Mouse (Mus musculus): ENCODE data around the gene Fanci. TPM values are rescaled to one million over a fixed set of nuclear protein-coding genes. Genes with fewer than 3 reads are reported as not detected.

Gene Fanci
- polyA plus RNA-seq, 1 experiment = 7.3 TPM

DNA sequence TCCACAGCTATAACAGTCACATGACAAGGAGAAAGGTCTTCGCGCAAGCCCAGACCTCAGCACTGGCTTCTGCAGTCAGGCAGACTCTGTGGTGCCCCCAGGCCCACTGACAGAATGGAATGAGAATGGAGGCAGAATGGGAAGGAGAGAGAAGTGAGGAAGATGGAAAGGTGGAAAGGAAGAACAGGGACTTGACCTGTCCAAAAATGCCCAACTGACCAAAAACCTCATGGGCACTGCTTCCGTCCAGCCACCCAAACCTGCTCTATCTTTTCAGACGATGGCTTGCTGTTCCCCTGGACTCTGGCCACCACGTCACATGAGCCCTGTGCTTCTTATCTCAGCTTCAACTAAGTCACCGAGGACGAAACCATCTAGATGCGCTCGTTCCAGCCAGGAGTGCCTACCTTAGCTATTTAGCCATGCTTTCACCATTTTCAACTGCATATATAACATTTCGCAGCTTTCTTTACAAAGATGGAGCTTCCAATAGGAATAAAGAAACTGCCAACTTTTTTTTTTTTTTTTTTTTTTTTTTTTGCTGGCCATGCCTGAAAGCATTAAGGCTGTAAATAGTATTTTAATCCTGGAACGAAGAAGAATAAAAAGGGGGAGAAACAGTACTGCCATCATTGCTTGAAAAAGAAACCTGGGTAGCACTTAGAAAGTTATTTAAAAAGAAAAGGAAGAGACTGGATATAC, 71.8 kb downstream of the Fanci start:
- H3K27me3 ChIP-seq (ENCODE audit: control insufficient read depth, insufficient read depth, low read length) = no peaks in the 10 kb centered on the region
- TF ChIP-seq CTCF (IDR thresholded peaks at IDR 0.05; ENCODE audit: control insufficient read depth, insufficient read depth, insufficient replicate concordance, low read depth, low read length) (no peak), POLR2A (IDR thresholded peaks at IDR 0.05; ENCODE audit: control insufficient read depth, low read depth, low read length) (no peak)
- peaks cover 7% of the 10 kb centered on the region for H3K36me3 ChIP-seq (ENCODE audit: control insufficient read depth, insufficient read depth, low read length)
- peak overlapping the region; percentile 8; the same call in 1 of the 2 replicates for H3K4me3 ChIP-seq (ENCODE audit: control insufficient read depth, low read depth, low read length)
- H3K27ac ChIP-seq (ENCODE audit: control insufficient read depth, insufficient read depth, low read depth, low read length) = no peak overlapping the region
- peaks cover 19% of the 10 kb centered on the region for H3K4me1 ChIP-seq (ENCODE audit: control insufficient read depth, insufficient read depth, low read length)

DNA sequence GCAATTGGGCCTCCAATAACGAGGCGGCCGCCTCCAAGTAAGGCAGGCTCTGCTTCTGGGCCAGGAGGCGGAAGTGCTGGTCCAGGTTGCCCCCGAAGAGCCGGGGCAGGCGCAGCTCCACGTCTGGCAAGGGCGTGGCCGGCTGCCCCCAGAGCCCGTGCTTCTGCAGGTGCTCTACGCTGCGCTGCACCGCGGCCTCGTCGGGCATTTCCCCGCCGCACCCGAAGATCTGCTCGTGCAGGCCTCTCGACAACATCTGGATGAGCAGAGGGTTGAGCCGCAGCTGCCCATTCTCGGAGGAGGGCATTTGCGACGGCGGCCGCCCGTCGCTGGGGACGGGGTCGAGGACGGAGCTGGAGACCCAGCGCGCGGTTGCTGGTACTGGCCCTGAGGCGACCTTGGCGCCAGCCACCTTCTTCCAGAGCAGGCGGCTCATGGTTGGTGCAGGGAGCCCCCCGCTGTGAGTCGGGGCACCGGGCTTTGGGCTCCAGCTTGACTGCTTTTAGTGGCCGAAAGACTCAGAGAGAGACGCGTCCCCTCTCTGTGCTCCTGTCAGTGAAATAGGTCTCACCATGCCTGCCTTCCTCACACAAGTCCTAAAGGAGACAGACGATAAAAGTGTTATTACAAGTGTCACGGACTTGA, 73.2 kb downstream of the Fanci start:
- Histone ChIP-seq H3K36me3 (ENCODE audit: control insufficient read depth, insufficient read depth, low read length) (peaks cover 7% of the 10 kb centered on the region), H3K27me3 (ENCODE audit: control insufficient read depth, insufficient read depth, low read length) (no peaks in the 10 kb centered on the region), H3K4me3 (ENCODE audit: control insufficient read depth, low read depth, low read length) (peak overlapping the region; percentile 90), H3K4me1 (ENCODE audit: control insufficient read depth, insufficient read depth, low read length) (peaks cover 19% of the 10 kb centered on the region), H3K27ac (ENCODE audit: control insufficient read depth, insufficient read depth, low read depth, low read length) (peak overlapping the region; percentile 55)
- TF ChIP-seq POLR2A (IDR thresholded peaks at IDR 0.05; ENCODE audit: control insufficient read depth, low read depth, low read length) = no peak
- no peak for TF ChIP-seq CTCF (IDR thresholded peaks at IDR 0.05; ENCODE audit: control insufficient read depth, insufficient read depth, insufficient replicate concordance, low read depth, low read length)

DNA sequence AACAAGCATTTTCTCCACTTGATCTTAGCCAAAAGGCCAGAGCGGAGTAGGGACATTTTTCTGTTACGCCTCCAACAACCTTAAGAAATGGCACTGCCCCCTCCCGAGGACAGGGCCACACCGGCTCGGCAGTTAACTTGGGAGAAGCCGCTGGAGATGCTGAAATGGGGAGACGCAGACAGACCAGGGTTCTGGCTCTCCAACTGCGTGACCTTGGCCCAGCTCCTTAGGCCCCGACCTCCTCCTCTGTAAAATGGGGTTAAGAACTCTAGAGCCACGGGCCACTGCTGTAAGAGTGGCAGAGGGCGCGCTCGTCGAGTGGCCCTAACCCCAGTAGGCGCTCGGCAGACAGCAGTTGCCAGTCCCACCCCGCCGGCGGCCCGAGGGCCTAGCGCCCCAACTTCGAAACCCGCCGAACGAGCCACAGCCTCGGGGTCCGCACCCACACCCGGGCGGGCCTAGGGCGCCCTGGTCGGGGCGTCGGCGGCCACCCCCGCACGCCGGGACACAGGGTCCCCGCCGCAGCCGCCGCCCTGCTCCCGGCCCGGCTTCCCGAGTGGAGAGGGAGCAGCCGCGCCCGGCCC, 73.8 kb downstream of the Fanci start:
- peaks cover 19% of the 10 kb centered on the region for H3K4me1 ChIP-seq (ENCODE audit: control insufficient read depth, insufficient read depth, low read length)
- no peaks in the 10 kb centered on the region for H3K27me3 ChIP-seq (ENCODE audit: control insufficient read depth, insufficient read depth, low read length)
- peak overlapping the region; percentile 90 for H3K4me3 ChIP-seq (ENCODE audit: control insufficient read depth, low read depth, low read length)
- H3K27ac ChIP-seq (ENCODE audit: control insufficient read depth, insufficient read depth, low read depth, low read length) = peak overlapping the region; percentile 55
- H3K36me3 ChIP-seq (ENCODE audit: control insufficient read depth, insufficient read depth, low read length) = peaks cover 7% of the 10 kb centered on the region
- TF ChIP-seq POLR2A (IDR thresholded peaks at IDR 0.05; ENCODE audit: control insufficient read depth, low read depth, low read length) (no peak), CTCF (IDR thresholded peaks at IDR 0.05; ENCODE audit: control insufficient read depth, insufficient read depth, insufficient replicate concordance, low read depth, low read length) (no peak)

DNA sequence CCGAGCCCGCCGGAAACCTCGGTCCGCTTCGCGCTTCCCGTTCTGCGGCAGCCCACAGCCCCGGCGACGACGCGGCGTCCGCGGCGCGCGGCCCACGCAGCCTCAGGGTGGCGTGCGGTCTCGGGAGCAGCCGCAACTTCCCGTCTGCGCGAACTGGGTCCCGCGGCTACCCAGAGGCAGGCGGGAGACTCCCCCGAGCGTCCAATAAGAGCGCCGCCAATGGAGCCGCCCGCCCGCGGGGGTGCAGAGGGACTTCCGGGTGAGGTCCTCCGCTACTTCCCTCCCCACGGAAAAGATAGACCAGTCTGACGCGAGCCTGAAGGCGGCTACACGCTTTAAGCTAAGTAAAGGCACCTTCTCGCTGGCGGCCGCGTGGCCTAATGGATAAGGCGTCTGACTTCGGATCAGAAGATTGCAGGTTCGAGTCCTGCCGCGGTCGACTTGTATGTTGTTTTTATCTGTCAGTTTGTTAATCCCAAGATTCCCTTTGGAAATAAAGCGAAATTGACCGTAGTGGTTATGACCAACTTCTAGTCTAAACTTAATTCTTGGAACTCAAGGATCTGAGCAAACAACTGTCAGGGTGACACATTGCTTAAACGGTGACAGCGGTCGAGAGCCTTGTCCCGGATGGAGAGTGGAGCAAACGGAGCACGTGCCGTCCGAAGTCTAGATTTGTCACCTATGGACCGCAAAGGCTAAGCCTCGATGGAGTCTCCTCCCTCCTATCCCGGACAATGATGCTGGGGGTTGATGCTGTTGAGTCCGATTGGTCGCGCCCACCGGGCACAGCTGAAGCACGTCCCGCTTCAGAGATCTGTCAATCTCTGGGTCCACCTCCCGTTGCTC, 74.5 kb downstream of the Fanci start, which contains the start of gene Polg:
TSS of gene Polg (minus strand) at position 310 of the 849 bp plus-strand sequence.
- Histone ChIP-seq H3K27ac (ENCODE audit: control insufficient read depth, insufficient read depth, low read depth, low read length) (peak within 1 kb of the TSS; percentile 69), H3K4me3 (ENCODE audit: control insufficient read depth, low read depth, low read length) (peak within 1 kb of the TSS; percentile 90), H3K4me1 (ENCODE audit: control insufficient read depth, insufficient read depth, low read length) (peaks cover 22% of the 10 kb centered on the region), H3K36me3 (ENCODE audit: control insufficient read depth, insufficient read depth, low read length) (peaks cover 5% of the 10 kb centered on the region), H3K27me3 (ENCODE audit: control insufficient read depth, insufficient read depth, low read length) (no peaks in the 10 kb centered on the region)
- TF ChIP-seq POLR2A (IDR thresholded peaks at IDR 0.05; ENCODE audit: control insufficient read depth, low read depth, low read length) (peak; percentile 86), CTCF (IDR thresholded peaks at IDR 0.05; ENCODE audit: control insufficient read depth, insufficient read depth, insufficient replicate concordance, low read depth, low read length) (no peak; the same call in 1 of the 2 replicates)

DNA sequence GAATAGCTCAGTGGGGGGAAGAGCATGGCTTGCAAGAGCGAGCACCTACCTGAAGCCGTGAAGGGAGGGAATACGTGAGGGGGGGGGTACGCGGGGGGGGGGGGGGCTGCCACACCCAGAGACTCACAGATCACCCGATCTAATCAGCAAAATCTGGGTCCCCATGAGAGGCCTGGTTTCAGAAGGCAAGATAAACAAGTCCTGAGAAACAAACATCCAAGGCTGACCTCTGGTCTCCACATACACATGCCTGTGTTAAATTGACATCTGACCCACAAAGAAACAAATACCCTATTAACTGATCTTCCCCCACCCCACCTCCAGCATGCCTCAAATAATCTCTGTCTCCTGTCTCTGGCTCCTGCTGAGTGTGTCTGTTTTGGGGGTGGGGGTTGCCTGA, 76.2 kb downstream of the Fanci start:
- TF ChIP-seq CTCF (IDR thresholded peaks at IDR 0.05; ENCODE audit: control insufficient read depth, insufficient read depth, insufficient replicate concordance, low read depth, low read length) (no peak), POLR2A (IDR thresholded peaks at IDR 0.05; ENCODE audit: control insufficient read depth, low read depth, low read length) (no peak)
- Histone ChIP-seq H3K27ac (ENCODE audit: control insufficient read depth, insufficient read depth, low read depth, low read length) (no peak overlapping the region), H3K36me3 (ENCODE audit: control insufficient read depth, insufficient read depth, low read length) (peaks cover 5% of the 10 kb centered on the region), H3K4me3 (ENCODE audit: control insufficient read depth, low read depth, low read length) (no peak overlapping the region), H3K27me3 (ENCODE audit: control insufficient read depth, insufficient read depth, low read length) (no peaks in the 10 kb centered on the region), H3K4me1 (ENCODE audit: control insufficient read depth, insufficient read depth, low read length) (peaks cover 22% of the 10 kb centered on the region)

DNA sequence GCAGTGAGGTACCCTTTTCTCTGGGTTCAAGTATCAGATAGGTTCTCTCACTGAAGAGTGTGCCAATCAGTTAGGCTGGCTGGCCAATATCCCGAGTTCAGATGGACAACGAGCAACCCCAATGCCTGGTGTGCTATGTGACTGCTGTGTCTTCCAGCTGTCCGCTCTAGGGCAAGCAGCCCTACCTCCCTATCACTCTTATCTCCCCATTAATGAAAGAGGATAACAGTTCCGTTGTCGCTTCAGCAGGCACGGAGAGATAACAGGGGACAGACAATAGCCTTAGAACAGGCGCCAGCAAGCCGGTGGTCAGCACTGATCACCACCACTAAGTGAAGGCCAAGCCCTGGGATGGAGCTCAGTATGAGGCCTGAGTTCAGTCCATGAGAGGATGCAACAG, 77.3 kb downstream of the Fanci start:
- no peak overlapping the region for H3K4me3 ChIP-seq (ENCODE audit: control insufficient read depth, low read depth, low read length)
- TF ChIP-seq CTCF (IDR thresholded peaks at IDR 0.05; ENCODE audit: control insufficient read depth, insufficient read depth, insufficient replicate concordance, low read depth, low read length) (no peak), POLR2A (IDR thresholded peaks at IDR 0.05; ENCODE audit: control insufficient read depth, low read depth, low read length) (no peak)
- no peaks in the 10 kb centered on the region for H3K27me3 ChIP-seq (ENCODE audit: control insufficient read depth, insufficient read depth, low read length)
- no peak overlapping the region for H3K27ac ChIP-seq (ENCODE audit: control insufficient read depth, insufficient read depth, low read depth, low read length)
- peaks cover 5% of the 10 kb centered on the region for H3K36me3 ChIP-seq (ENCODE audit: control insufficient read depth, insufficient read depth, low read length)
- H3K4me1 ChIP-seq (ENCODE audit: control insufficient read depth, insufficient read depth, low read length) = peaks cover 21% of the 10 kb centered on the region
